Mouse (Mus musculus) retina, postnatal 7 days (tissue): ENCODE data around the gene BC067074.
A peak's percentile ranks its signal among the peaks of the same experiment; 100 is the strongest.
"Not testable (repeated sequence)": the region's sequence is repeated elsewhere in the genome, so short reads cannot be mapped to it uniquely, and the experiment has no call there.

Experiments used
- DNase-seq: peaks from one replicate; pipeline ENCODE4 v3.0.0-alpha.2; 2012; ENCODE audit warnings: low read depth, low spot score

The BC067074 gene

DNA sequence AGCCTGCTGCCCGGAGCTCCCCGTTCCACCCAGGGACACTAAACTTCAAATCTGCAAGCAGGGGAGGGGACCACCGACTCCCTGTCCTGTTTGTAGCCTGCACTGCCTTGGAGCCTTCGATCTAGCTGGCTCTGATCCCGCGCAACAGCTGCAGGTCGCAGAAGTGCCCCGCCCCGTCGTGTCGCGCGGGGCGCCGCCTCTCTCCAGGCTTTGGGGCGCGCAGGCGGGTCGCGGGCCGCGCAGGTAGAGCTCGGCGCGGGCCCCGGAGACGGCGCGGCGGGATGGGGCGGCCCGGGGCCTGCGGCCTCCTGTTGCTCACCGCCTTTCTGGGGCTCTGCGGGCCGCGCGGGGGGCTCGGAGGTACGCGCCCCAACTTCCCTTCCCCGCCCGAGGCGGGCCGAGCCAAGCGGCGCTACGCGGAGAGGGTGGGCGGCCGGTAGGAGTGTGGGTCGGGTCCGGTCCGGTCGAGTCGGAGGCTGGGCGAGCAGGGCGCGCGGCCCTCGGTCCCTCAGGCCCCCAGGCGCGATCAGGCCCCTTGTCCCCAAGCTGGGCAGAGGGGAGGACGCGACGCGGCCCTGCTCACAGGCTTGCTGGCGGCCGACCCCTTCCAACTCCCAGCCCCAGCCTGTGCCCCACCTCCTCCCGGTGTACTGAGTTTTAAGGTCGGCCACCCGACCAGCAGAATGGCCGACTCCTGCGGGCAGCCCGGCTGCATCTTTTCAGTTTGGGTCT is at the start of gene BC067074:
BC067074 (plus strand) TSS at position 185 of the 732 bp plus-strand sequence.
- peak; percentile 39 for DNase-seq

DNA sequence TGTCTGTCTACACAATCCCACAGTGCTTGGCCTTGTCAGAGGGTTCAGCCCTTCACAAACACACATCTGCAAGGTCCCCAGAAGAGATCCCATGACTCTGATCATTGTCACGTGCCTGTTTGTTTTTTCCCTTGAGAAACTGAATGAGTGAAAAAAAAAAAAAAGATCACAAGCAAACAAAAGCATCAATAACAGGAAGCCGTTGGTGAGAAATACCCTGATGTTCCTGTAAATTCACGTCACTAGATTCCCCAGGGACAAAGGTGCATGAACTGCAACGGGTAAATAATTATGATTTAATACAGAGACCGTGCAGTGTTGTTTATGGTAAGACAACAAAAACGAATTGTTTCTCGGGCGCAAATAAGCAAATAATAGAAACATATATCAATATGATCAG is 47.9 kb upstream of the BC067074 start:
- no peak for DNase-seq

DNA sequence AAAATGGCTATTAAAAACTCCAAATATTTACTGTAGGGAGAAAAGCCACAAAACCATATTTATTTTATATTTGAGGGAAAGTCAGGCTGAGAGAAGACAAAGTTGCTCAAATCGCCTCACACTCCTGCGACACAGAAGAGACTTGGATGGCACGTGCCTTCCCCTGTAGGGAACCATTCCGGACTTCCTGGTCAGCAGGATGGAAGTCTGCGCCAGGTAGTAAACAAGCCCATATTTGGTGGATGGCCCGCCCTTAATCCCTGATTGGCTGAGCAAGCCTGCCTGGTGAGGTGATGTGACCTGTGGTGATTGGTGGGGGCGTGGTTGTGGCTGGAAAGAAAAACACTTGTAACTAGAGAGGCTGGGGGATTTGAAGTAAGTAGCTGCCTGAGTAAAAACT is 40.4 kb upstream of the BC067074 start:
- DNase-seq: not testable (repeated sequence)

DNA sequence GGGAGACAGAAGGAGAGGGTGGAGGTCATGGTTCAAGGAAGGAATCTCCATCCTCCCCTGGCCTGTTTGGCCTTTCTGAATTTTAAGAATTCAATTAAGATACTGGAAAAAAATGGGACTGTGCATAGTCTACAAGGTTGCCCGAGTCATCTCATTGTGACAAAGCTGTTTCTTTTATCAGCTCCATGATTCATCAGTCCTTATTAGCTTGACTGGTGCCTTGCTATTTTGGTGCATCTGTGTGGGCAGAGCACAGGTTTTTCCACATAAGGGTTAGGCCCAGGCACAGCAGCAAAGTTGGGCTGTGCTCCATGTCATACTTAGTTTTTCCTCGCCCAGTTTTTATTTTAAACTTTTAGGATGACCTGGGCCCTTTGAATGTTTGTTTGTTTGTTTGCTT is 36.2 kb upstream of the BC067074 start:
- DNase-seq: no peak

- no peak for DNase-seq
Observed at GRCm38 (mm10) chr13:113257190-113257589, 35.8 kb upstream of the BC067074 start.

GRCm38 (mm10) chr13:113259237-113259636 is 33.7 kb upstream of the BC067074 start:
- DNase-seq: no peak

- DNase-seq: no peak
Observed at GRCm38 (mm10) chr13:113262822-113263221, 30.1 kb upstream of the BC067074 start.

GRCm38 (mm10) chr13:113265257-113265656 is 27.7 kb upstream of the BC067074 start:
- peak; percentile 32 for DNase-seq

DNA sequence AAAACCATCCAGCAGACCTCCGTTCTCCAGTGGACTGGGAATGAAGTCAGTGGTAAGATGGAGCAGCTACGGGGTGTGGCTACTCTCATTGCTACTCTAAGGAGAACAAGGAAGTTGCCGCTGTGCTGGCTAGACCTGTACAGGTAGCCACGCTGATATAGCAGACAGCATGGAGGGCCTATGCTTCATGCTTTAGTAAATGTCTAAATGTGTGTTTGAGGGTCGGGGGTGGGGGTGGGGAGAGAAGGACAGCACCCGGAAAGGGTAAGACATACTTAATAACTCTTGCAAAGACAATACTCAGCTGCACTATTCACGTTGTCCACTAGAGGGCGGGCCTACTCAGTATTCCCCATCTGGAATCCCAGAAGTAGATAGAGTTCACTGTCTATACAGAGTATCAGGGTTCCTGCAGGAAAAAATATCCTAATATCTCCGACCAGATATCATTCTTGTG is 26.4 kb upstream of the BC067074 start:
- DNase-seq: peak; percentile 67

DNA sequence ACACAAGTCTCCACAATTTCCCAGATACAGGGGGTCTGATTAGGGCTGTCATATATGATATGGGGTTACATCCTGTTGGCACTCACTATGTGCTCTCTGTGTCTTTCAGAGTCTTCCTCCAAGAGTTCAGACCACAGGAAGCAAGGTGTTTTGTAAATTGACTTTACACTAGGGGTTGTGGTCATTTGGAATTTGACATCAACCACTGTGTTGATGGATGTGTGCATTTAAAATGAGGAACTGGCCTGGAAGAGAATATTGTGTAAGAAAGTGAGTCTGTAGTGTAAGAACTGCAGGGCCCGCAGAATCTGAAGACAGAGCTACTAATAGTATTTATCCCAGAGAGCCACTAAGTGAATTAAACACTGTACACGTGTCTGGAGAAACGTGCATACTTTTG is 25.8 kb upstream of the BC067074 start:
- DNase-seq: no peak

DNA sequence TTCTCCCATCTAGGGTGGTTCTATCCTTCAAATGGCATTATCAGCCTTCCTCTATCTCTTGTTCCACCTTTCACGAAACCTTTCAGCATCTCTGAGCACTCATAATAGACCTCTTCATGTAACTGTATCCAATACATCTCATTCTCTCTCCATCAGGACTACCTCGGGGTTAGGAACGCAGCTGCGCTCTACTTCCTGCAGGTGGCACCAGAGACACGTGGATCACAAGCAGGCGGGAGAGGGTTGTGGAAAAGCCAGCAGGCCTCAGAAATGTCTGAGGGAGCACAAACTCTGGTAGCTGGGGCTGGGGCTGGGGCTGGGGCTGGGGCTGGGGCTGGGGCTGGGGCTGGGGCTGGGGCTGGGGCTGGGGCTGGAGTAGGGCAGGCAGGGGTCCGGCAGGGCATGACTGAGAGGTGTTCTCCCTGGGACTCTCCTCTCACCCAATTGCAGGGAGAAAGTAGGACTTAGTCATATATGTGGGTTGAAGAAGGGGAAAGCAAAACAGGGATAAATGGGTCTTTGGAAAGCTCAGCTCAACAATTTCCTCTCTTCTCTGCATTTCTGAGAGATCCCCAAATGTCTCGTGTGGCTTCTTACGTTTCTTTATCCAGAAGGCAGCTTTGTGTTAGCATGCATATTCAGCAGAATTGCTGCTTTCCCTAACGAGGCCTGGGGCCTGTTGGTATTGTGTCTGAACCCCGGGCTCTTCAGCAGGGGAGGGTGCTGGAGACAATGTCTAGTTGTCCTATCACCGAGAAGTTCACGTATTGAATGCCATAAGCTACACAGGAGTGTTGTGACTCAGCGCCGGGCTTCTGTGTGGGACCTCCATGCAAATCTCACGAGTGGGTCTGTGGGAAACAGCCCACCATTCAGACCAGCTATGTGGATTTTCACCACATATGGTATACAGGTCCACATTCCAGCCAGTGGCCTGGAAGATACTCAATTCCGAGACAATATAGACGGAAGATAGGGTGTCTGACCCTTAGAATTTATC is 22.9 kb upstream of the BC067074 start:
- peak; percentile 87 for DNase-seq

GRCm38 (mm10) chr13:113271189-113271588 is 21.8 kb upstream of the BC067074 start:
- no peak for DNase-seq

- DNase-seq: no peak
Observed at GRCm38 (mm10) chr13:113287141-113287540, 5.8 kb upstream of the BC067074 start.

DNA sequence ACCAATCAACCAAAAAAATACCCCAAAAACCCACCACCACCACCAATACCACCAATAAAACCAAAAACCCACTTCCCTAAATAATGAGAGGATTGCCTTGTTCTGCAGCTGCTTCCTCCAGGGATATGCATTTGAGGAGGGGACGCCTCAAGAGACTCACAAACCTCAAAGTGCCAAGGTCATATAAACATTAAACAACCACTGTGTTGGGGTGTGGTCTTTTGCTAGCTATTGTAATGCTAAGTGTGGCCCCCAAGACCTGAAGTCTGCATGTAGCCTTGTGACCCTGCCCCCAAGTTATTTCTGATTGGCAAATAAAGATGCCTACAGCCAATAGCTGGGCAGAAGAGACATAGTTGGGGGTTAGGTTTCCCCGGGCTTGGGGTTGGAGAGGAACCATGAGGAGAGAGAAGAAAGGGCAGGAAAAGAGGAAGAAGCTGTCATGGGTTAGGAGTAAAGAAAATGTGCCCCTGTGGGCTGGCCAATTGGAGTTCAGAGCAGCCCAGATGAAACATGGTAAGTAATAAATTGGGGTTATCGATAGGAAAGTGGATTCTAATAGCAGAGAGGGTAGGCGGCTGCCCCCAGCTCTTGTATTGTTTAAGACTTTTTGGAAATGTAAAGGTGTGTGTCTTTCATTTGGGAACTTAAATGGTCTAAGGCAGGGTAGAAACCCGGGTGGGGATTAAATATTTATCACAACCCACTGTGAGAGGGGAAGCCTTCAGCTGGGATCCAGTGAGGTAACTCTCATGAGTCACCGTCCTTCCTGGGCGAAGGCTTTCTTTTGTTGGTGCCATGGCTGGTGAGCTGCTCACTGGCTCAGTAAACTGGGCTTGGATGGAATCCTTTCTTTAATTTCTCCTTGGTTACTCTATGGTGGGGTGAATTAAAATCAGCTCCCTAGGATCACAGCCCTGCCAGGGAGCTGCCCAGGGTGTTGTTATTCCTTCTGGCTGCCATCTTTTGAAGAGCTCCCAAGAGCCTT is 4.5 kb upstream of the BC067074 start:
- DNase-seq: no peak

- no peak for DNase-seq
Observed at GRCm38 (mm10) chr13:113289760-113290159, 3.2 kb upstream of the BC067074 start.

DNA sequence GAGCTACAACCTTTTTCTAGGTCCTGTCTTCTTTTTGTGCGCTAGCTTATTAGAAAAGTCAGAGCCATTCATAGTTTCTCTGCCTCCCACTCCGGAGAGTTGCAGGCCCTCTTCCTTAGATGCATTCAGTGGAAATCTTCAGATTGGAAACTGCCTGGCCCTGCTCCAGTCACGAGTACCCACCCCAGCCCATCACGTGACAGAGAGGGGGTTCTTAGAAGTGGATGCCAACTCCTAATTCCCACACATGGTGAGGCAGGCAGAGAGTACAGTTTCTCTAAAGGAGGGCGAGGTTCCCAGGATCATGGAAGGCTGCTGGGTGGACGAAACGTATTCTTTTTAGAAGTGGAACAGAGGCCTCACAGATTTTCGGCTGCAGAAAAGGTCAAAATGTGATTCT is 958 bp upstream of the BC067074 start:
- DNase-seq: no peak

- DNase-seq: no peak
Observed at GRCm38 (mm10) chr13:113293707-113294432, 911 bp downstream of the BC067074 start.

DNA sequence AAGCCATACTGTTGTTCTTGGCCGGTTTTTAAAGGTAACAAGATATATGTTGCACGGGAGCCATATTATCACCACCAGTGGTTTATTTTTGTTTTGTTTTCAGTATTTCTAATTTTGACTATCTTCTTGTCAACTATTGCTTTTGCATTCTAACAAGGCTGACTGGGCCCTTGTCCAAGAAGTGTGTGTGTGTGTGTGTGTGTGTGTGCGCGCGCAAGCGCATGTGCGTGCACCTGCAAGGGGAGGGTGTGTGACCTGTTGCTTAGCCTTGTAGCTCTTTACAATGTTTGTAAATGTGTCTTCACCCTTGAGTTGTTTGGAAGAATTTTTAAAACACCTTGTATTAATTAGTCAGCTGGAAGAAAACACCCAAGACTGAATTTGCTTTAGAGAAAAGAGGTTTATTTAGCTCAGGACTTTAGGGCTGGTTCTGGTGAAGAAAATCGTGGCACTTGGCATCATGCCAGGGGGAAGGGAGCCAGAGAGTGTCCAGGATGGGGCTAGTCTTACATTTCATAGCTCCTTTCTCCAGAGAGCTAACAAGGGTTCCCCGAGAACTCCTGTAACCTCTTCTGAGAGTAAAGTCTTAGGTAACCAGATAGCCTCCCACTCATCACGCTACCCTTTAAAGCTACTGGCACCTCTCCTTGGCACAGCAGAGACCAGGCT is 3.0 kb downstream of the BC067074 start:
- no peak for DNase-seq

- no peak for DNase-seq
Observed at GRCm38 (mm10) chr13:113306581-113306980, 13.6 kb downstream of the BC067074 start.

- DNase-seq: no peak
Observed at GRCm38 (mm10) chr13:113319588-113319987, 26.6 kb downstream of the BC067074 start.
